Mouse (Mus musculus) ES-E14 (cell line): Measurements from ENCODE around the gene Sash1. TPM values are rescaled to one million over a fixed set of nuclear protein-coding genes. Genes with fewer than 3 reads are reported as not detected.

Experiments used
- DNase-seq: peaks from one replicate; pipeline ENCODE4 v3.0.0-alpha.2; 2013; ENCODE audit warnings: low read depth, low spot score
- H3K27ac ChIP-seq: 2 replicates; pipeline ENCODE4 v1.5.1; 2012; ENCODE audit warnings: low read depth, mild to moderate bottlenecking, low read length, moderate library complexity, mixed read lengths; ENCODE audit not compliant: poor library complexity, insufficient read depth, severe bottlenecking
- H3K36me3 ChIP-seq: 2 replicates; pipeline ENCODE4 v1.6.1; 2012; ENCODE audit warnings: mild to moderate bottlenecking, low read length, moderate library complexity, mixed read lengths; ENCODE audit not compliant: control insufficient read depth, poor library complexity, insufficient read depth, severe bottlenecking
- H3K4me1 ChIP-seq, 2 experiments: fragments of 150-350 bp in 1 of 2; sonication (generic) in 1 of 2; 2 replicates each; pipeline ENCODE4 v1.6.1; 2012; ENCODE audit warnings: low read length in 2 of 2, mild to moderate bottlenecking in 1 of 2, mixed read lengths in 1 of 2; ENCODE audit not compliant: control insufficient read depth in 2 of 2, insufficient read depth in 2 of 2, poor library complexity in 1 of 2
- H3K4me3 ChIP-seq, 2 experiments: fragments of 150-350 bp in 1 of 2; sonication (generic) in 1 of 2; 2 replicates each; pipeline ENCODE4 v1.5.1; 2012; ENCODE audit warnings: low read length in 2 of 2, low read depth in 1 of 2, mild to moderate bottlenecking in 1 of 2, mixed read lengths in 1 of 2; ENCODE audit not compliant: insufficient read depth in 1 of 2, poor library complexity in 1 of 2, severe bottlenecking in 1 of 2
- H3K9ac ChIP-seq: 2 replicates; pipeline ENCODE4 v1.6.1; 2012; ENCODE audit warnings: low read depth, mild to moderate bottlenecking, low read length, mixed read lengths; ENCODE audit not compliant: poor library complexity, insufficient read depth, severe bottlenecking
- H3K9me3 ChIP-seq: fragments of 150-350 bp; sonication (generic); 2 replicates; pipeline ENCODE4 v1.6.1; 2012; ENCODE audit warnings: low read depth, mild to moderate bottlenecking, low read length; ENCODE audit not compliant: control insufficient read depth, insufficient read depth
- CHD2 ChIP-seq: IDR thresholded peaks from 2 replicates; pipeline ENCODE4 v1.6.1; 2014; ENCODE audit warnings: mild to moderate bottlenecking, low read depth, low read length, inconsistent platforms
- HCFC1 ChIP-seq: IDR thresholded peaks from 2 replicates; pipeline ENCODE4 v1.6.1; 2012; ENCODE audit warnings: low read length, inconsistent platforms, borderline replicate concordance; ENCODE audit not compliant: insufficient read depth
- MAFK ChIP-seq: IDR thresholded peaks from 2 replicates; pipeline ENCODE4 v1.6.1; 2014; ENCODE audit warnings: mild to moderate bottlenecking, low read depth, low read length, inconsistent platforms; ENCODE audit not compliant: insufficient read depth
- ZC3H11A ChIP-seq: IDR thresholded peaks from 2 replicates; pipeline ENCODE4 v1.6.1; 2012; ENCODE audit warnings: low read depth, mild to moderate bottlenecking, inconsistent platforms, low read length, borderline replicate concordance
- ZNF384 ChIP-seq: IDR thresholded peaks from 2 replicates; pipeline ENCODE4 v1.6.1; 2012; ENCODE audit warnings: low read depth, low read length, inconsistent platforms
- in situ Hi-C, 2 experiments: fragments of 600-800 bp; cut with MboI; formaldehyde crosslinking; loops; one replicate each; pipeline ENCODE4 v1.15.1; 2025; ENCODE audit warnings: low sequenced_read_pairs in 2 of 2, inconsistent platforms in 1 of 2; ENCODE audit not compliant: unreplicated experiment in 2 of 2
- total RNA-seq: library from RNA; depleted of rRNA; stranded (reverse); fragments of 300-350 nt; gene quantifications from 2 replicates; pipeline ENCODE4 v1.2.3, GENCODE M21; 2012

The Sash1 gene
- total RNA-seq, 1 experiment: 16.8 TPM

DNA sequence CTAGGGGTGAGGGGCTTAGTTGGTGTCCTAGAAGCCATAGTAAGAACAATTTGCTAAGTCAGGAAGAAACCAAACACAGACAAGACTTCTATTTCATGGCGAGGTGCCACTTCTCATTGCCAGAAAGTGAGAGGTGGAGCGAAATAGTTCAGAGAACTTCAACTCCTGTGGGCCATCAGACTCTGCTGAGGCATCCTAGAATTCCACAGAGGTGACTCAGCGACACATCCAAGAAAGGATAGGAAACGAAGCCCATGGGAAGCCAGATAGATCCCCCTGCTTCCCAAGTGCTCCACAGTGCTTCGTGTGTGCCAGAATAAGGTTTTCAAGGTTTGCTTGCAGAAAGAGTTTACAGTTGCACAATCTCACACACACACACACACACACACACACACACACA is 209.1 kb downstream of the Sash1 start:
- in situ Hi-C loops: no loop called here
- H3K9me3 ChIP-seq: no peaks in the 10 kb centered on the region

More for the DNA sequence above, 209.1 kb downstream of the Sash1 start:
- TF ChIP-seq MAFK (no peak), CHD2 (no peak), ZNF384 (no peak), HCFC1 (no peak), ZC3H11A (no peak)
- no peaks in the 10 kb centered on the region for H3K36me3 ChIP-seq
- no peak overlapping the region for H3K27ac ChIP-seq
- no peaks in the 10 kb centered on the region for H3K4me1 ChIP-seq
- DNase-seq: no peak
- H3K9ac ChIP-seq: no peak overlapping the region
- H3K4me3 ChIP-seq: no peak overlapping the region
